Mouse (Mus musculus): ENCODE results near the gene Ndufa3. TPM values are rescaled to one million over a fixed set of nuclear protein-coding genes. Genes with fewer than 3 reads are reported as not detected.
"Not testable (repeated sequence)": the region's sequence is repeated elsewhere in the genome, so short reads cannot be mapped to it uniquely, and the experiment has no call there.

Gene Ndufa3
- 294 and 360 TPM in 2 replicates for polyA plus RNA-seq (2012; ENCODE audit: insufficient read depth, insufficient read length, missing spikeins)

DNA sequence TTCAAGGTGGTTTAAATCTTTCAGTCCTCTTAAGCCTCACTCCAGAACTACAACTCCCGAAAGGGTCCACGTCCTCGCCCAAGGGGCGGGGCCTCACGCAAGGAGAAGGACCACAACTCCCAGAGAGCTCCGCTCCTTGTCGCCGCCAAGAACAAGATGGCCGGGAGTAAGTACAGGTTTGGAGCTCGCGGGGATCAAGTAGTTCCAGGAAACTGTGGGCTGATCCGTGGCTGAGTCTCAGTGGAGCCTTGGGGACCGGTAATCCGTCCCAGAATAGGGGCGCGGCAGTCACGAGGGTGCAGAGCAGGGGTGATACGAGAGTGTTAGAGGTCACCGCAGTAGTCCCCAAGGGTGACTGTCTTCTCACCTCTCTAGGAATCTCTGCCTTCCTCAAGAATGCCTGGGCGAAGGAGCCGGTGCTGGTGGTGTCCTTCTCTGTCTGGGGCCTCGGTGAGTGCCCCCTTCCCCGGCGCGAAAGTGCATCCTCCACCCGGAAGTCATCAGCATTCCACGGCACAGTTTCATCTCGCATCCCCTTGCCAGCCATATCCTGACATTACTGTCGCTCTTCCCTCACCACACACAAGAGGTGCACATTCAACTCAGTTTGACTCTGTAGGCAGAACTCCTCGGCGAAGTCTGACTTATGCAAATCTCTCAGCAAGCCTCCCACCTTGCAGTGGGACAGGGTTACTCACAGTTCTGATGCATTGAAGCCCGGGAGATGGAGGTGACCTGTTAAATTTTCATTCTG is at the start of gene Ndufa3:
Gene Ndufa3 (plus strand): TSS at position 132 of the 754 bp plus-strand sequence.
- Histone ChIP-seq H3K4me1 (ENCODE audit: control insufficient read depth, insufficient read depth, low read length) (peaks cover 10% of the 10 kb centered on the region), H3K4me3 (ENCODE audit: insufficient read depth, low read length) (peak within 1 kb of the TSS; percentile 66), H3K27ac (ENCODE audit: insufficient read depth, low read depth, low read length) (peak within 1 kb of the TSS; percentile 1; the same call in 1 of the 2 replicates)
- TF ChIP-seq POLR2A (IDR thresholded peaks at IDR 0.05; ENCODE audit: borderline replicate concordance, low read depth, low read length): peak; percentile 48; the same call in 1 of the 2 replicates
- no peak for TF ChIP-seq CTCF (IDR thresholded peaks at IDR 0.05; ENCODE audit: low read depth, low read length)

DNA sequence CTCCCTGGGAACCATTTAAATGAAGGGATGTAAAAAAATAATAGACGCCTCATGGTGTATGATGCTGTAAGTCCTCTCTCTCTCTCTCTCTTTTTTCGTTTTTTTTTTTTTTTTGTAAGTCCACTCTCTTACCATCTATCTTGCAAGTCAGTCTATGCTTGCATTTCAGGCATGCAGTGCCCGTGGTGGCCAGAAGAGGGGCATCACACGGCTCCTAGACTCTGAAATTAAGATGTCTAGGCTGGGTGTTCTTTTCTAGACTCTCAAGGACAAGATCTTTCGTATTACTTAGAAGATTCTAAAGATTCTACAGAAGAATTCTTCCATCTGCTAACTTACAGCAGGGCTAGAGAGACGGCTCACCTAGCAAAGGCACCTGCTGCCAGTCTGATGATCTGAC is 47.4 kb upstream of the Ndufa3 start:
- TF ChIP-seq CTCF (IDR thresholded peaks at IDR 0.05; ENCODE audit: low read depth, low read length) (no peak), POLR2A (IDR thresholded peaks at IDR 0.05; ENCODE audit: borderline replicate concordance, low read depth, low read length) (no peak)
- no peak overlapping the region for H3K4me3 ChIP-seq (ENCODE audit: insufficient read depth, low read length)
- no peaks in the 10 kb centered on the region for H3K4me1 ChIP-seq (ENCODE audit: control insufficient read depth, insufficient read depth, low read length)
- no peak overlapping the region for H3K27ac ChIP-seq (ENCODE audit: insufficient read depth, low read depth, low read length)

DNA sequence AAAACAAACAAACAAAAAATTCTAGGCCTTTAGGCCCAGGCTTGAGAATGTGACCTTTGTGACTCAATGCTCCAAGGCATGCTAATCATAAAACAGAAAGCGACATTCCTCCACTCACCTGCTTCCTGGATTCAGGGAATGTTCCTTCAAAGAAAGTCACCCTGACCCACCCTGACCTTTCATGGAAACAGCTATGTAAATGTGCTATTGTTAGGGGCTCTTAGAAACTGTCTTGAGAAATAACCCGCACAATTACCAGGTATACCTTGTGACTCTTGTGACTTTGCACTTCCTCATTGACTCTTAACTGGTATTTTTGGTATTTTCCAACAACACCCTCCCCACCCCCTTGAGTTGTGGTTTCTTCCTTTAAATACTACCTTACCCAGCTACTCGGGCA is 46.6 kb upstream of the Ndufa3 start:
- H3K4me3 ChIP-seq (ENCODE audit: insufficient read depth, low read length); H3K4me1 ChIP-seq (ENCODE audit: control insufficient read depth, insufficient read depth, low read length): not testable (repeated sequence)

GRCm38 (mm10) chr7:3571847-3572246 is 45.3 kb upstream of the Ndufa3 start:
- TF ChIP-seq CTCF (IDR thresholded peaks at IDR 0.05; ENCODE audit: low read depth, low read length) (no peak), POLR2A (IDR thresholded peaks at IDR 0.05; ENCODE audit: borderline replicate concordance, low read depth, low read length) (no peak)

More for the DNA sequence above, 46.6 kb upstream of the Ndufa3 start:
- H3K27ac ChIP-seq (ENCODE audit: insufficient read depth, low read depth, low read length): not testable (repeated sequence)

DNA sequence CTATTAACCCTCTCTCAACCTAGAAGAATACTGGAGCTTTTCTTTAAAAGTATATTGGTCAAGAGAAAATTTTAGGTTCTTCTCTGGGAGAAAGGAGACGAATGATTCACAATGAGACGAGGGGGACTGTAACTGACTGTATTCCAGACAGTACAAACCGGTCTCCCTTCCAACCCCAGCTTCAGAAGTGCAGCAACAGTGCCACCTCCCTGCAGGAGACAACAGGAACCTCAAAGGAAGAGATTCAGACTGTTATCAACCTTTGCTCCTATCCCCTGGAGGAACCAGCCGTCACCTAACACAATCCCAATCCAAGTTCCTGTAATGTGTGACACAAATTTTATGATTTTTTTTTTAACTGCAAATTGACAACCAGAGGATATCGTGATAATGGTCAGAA is 43.0 kb upstream of the Ndufa3 start:
- H3K4me3 ChIP-seq (ENCODE audit: insufficient read depth, low read length): no peak overlapping the region
- TF ChIP-seq CTCF (IDR thresholded peaks at IDR 0.05; ENCODE audit: low read depth, low read length) (no peak), POLR2A (IDR thresholded peaks at IDR 0.05; ENCODE audit: borderline replicate concordance, low read depth, low read length) (no peak)
- no peaks in the 10 kb centered on the region for H3K4me1 ChIP-seq (ENCODE audit: control insufficient read depth, insufficient read depth, low read length)
- H3K27ac ChIP-seq (ENCODE audit: insufficient read depth, low read depth, low read length): no peak overlapping the region

More at GRCm38 (mm10) chr7:3571847-3572246, 45.3 kb upstream of the Ndufa3 start:
- Histone ChIP-seq H3K4me3 (ENCODE audit: insufficient read depth, low read length) (no peak overlapping the region), H3K27ac (ENCODE audit: insufficient read depth, low read depth, low read length) (no peak overlapping the region), H3K4me1 (ENCODE audit: control insufficient read depth, insufficient read depth, low read length) (no peaks in the 10 kb centered on the region)

DNA sequence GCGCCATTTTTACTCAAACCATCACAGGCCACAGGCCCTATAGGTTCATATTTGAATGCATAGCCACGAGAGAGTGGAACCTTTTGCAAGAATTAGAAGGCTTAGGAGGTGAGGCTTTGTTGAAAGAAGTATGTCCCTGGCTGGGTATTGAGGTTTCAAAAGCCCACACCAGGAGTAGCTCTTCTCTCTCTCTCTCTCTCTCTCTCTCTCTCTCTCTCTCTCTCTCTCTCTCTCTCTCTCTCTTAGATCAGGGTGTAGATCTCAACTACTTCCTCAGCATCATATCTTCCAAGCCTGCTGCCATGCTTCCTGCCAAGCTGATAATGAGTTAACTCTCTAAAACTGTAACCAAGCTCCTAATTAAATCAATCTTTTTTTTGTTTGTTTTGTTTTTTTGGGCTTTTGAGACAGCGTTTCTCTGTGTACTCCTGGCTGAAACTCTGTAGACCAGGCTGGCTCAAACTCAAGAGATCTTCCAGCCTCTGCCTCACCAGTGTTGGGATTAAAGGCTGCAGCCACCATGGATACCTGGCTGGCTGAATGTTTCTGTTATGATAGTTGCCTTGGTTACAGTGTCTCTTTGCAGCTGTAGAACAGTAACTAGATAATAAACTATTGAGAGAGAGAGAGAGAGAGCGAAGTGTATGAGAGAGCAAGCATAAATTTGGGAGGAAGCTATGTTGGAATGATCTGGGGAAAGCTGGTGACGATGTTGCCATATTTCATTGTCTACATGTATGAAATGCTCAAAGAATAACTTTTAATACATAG is 40.6 kb upstream of the Ndufa3 start:
- H3K4me3 ChIP-seq (ENCODE audit: insufficient read depth, low read length): no peak overlapping the region
- TF ChIP-seq POLR2A (IDR thresholded peaks at IDR 0.05; ENCODE audit: borderline replicate concordance, low read depth, low read length) (no peak), CTCF (IDR thresholded peaks at IDR 0.05; ENCODE audit: low read depth, low read length) (no peak)
- no peaks in the 10 kb centered on the region for H3K4me1 ChIP-seq (ENCODE audit: control insufficient read depth, insufficient read depth, low read length)
- H3K27ac ChIP-seq (ENCODE audit: insufficient read depth, low read depth, low read length): no peak overlapping the region

- Histone ChIP-seq H3K4me1 (ENCODE audit: control insufficient read depth, insufficient read depth, low read length) (no peaks in the 10 kb centered on the region), H3K27ac (ENCODE audit: insufficient read depth, low read depth, low read length) (no peak overlapping the region), H3K4me3 (ENCODE audit: insufficient read depth, low read length) (no peak overlapping the region)
- TF ChIP-seq POLR2A (IDR thresholded peaks at IDR 0.05; ENCODE audit: borderline replicate concordance, low read depth, low read length): no peak
- no peak for TF ChIP-seq CTCF (IDR thresholded peaks at IDR 0.05; ENCODE audit: low read depth, low read length)
These were observed 39.0 kb upstream of the Ndufa3 start for GRCm38 (mm10) chr7:3578196-3578595.

- no peak overlapping the region for H3K4me3 ChIP-seq (ENCODE audit: insufficient read depth, low read length)
- H3K27ac ChIP-seq (ENCODE audit: insufficient read depth, low read depth, low read length): no peak overlapping the region
- no peaks in the 10 kb centered on the region for H3K4me1 ChIP-seq (ENCODE audit: control insufficient read depth, insufficient read depth, low read length)
- TF ChIP-seq POLR2A (IDR thresholded peaks at IDR 0.05; ENCODE audit: borderline replicate concordance, low read depth, low read length) (no peak), CTCF (IDR thresholded peaks at IDR 0.05; ENCODE audit: low read depth, low read length) (no peak)
These were observed 38.1 kb upstream of the Ndufa3 start for GRCm38 (mm10) chr7:3578952-3579546.

GRCm38 (mm10) chr7:3580029-3580428 is 37.1 kb upstream of the Ndufa3 start:
- no peaks in the 10 kb centered on the region for H3K4me1 ChIP-seq (ENCODE audit: control insufficient read depth, insufficient read depth, low read length)
- H3K27ac ChIP-seq (ENCODE audit: insufficient read depth, low read depth, low read length): no peak overlapping the region
- TF ChIP-seq POLR2A (IDR thresholded peaks at IDR 0.05; ENCODE audit: borderline replicate concordance, low read depth, low read length) (no peak), CTCF (IDR thresholded peaks at IDR 0.05; ENCODE audit: low read depth, low read length) (no peak)
- H3K4me3 ChIP-seq (ENCODE audit: insufficient read depth, low read length): no peak overlapping the region

- Histone ChIP-seq H3K4me3 (ENCODE audit: insufficient read depth, low read length) (no peak overlapping the region), H3K4me1 (ENCODE audit: control insufficient read depth, insufficient read depth, low read length) (no peaks in the 10 kb centered on the region), H3K27ac (ENCODE audit: insufficient read depth, low read depth, low read length) (no peak overlapping the region)
- TF ChIP-seq POLR2A (IDR thresholded peaks at IDR 0.05; ENCODE audit: borderline replicate concordance, low read depth, low read length) (no peak), CTCF (IDR thresholded peaks at IDR 0.05; ENCODE audit: low read depth, low read length) (no peak)
These were observed 31.4 kb upstream of the Ndufa3 start for GRCm38 (mm10) chr7:3585763-3586162.

Measured in bone marrow macrophage, adult 2 months (primary cell).